Mouse (Mus musculus): ENCODE measurements at regions not wholly inside any gene's neighbourhood (a gene's known extent, or its start where the extent isn't known, plus 50 kb on each side); places are given as distances from the start of the nearest gene placed in this dataset. TPM values are rescaled to one million over a fixed set of nuclear protein-coding genes. Genes with fewer than 3 reads are reported as not detected.

- no peaks in the 10 kb centered on the region for H3K9me3 ChIP-seq (ENCODE audit: control insufficient read depth, low read length)
- no peak for ATAC-seq (ENCODE audit: insufficient read depth, low FRiP score, low TSS enrichment)
- DNase-seq (ENCODE audit: low spot score) = no peak
- H3K4me2 ChIP-seq (ENCODE audit: low read depth) = no peak overlapping the region
- no peaks in the 10 kb centered on the region for H3K4me1 ChIP-seq (ENCODE audit: control insufficient read depth, insufficient read depth, low read length)
- no peak overlapping the region for H3K27ac ChIP-seq (ENCODE audit: low read depth, low read length)
- no peaks in the 10 kb centered on the region for H3K36me3 ChIP-seq (ENCODE audit: control insufficient read depth, insufficient read depth, low read length)
- H3K27me3 ChIP-seq (ENCODE audit: control insufficient read depth, insufficient read depth, low read length) = no peaks in the 10 kb centered on the region
- no peak overlapping the region for H3K9ac ChIP-seq (ENCODE audit: low read length)
- no peak overlapping the region for H3K4me3 ChIP-seq (ENCODE audit: low read depth, low read length)
- WGBS = 52% methylated on average over 10 of the region's 10 CpGs
Measured at GRCm38 (mm10) chr8:15189079-15189612, 143.3 kb upstream of the BB014433 start.

Small RNAs in the stretch of these regions (microRNA-seq; reads per million reads assigned to microRNA genes)
- not detected for gene Gm25255
- gene Gm25871 = not detected

All from neural tube, embryonic 11.5 days (tissue).